Mouse (Mus musculus) macrophage (primary cell): ENCODE data around the gene Pkdcc. TPM values are rescaled to one million over a fixed set of nuclear protein-coding genes. Genes with fewer than 3 reads are reported as not detected.

Source experiments
- H3K27ac ChIP-seq: fragments of 350-480 bp; formaldehyde crosslinking; 2 replicates; pipeline ENCODE4 v1.9.0; 2021
- H3K36me3 ChIP-seq: fragments of 350-480 bp; formaldehyde crosslinking; 2 replicates; pipeline ENCODE4 v1.9.0; 2021; ENCODE audit errors: inconsistent target
- H3K4me3 ChIP-seq: fragments of 350-480 bp; formaldehyde crosslinking; 2 replicates; pipeline ENCODE4 v1.9.0; 2021; ENCODE audit errors: inconsistent target
- H3K79me2 ChIP-seq: fragments of 350-480 bp; formaldehyde crosslinking; 2 replicates; pipeline ENCODE4 v1.9.0; 2021; ENCODE audit errors: inconsistent target
- WGBS: methylation state at CpG from one replicate; pipeline ENCODE4 v1.1.7; 2026; ENCODE audit warnings: inconsistent platforms; ENCODE audit not compliant: missing documents; 5-methylcytosine and 5-hydroxymethylcytosine counted together
- polyA plus RNA-seq: library from polyadenylated mRNA; stranded (reverse); fragments of 250-400 nt; gene quantifications from 3 replicates; pipeline ENCODE4 v1.2.4, GENCODE M21; 2018; ENCODE audit warnings: inconsistent platforms

Pkdcc gene
- polyA plus RNA-seq, 1 experiment from 2014 or later, result 4.4 TPM

DNA sequence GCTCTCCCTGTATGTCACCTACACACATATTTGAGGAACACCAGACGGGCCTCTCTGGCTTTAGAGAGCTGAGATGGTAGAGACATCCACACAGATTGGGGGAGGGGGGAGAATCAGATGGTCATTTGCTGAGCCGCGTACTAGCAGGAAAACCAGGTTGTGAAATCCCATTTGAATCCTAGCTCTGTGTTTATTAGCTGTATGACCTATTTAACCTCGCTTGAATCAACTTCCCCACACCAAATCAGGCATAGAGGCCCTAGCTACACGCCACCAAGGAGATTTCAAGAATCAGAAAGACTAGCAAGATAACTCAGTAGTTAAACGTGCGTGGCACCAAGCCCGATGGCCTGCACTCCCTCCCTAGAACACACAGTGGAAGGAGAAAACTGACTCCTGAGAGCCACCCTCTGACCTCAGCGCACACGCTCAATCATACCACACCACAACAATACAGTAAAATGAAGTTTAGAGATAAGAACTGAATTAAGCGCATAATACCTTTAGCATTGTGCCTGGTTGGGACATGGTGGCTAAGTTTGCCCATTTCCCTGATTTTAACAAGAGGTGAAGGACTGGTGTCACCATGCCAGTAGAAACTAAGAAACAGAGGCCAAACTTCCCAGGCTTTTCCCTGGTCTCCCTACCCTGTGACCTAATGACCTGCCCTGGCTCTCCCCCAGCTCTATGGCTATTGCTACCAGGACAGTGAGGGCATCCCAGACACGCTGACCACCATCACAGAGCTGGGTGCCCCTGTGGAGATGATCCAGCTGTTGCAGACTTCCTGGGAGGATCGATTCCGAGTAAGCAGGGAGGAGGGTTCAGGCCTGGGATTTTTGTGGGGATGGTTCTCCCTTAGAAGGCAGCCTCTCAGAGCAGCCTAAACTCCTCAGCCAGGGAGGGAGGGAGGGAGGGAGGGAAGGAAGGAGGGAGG, 4.5 kb downstream of the Pkdcc start:
- WGBS, result 87% methylated on average over 14 of the region's 14 CpGs
- Histone ChIP-seq H3K36me3 (no peaks in the 10 kb centered on the region), H3K79me2 (no peaks in the 10 kb centered on the region), H3K4me3 (no peak overlapping the region), H3K27ac (no peak overlapping the region)

DNA sequence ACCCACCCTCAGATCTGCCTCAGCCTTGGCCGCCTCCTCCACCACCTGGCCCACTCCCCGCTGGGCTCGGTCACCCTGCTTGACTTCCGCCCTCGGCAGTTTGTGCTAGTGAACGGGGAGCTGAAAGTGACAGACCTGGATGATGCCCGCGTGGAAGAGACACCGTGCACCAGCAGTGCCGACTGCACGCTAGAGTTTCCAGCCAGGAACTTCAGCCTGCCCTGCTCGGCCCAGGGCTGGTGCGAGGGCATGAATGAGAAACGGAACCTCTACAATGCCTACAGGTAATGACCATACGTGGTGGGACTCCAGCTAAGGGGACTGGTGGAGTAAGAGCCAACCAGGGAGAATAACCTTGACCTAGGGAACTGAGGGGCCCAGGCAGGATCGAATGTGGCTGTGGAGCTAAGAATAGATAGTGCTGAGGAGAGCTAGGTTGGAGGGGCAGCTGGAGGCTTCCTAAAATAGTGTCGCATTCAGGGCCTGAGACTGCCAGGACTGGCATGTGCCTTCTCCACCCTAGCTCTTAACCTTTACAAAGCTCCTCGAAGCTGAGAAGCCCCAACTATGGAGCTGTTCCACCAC, 6.0 kb downstream of the Pkdcc start:
- 95% methylated on average over 18 of the region's 18 CpGs for WGBS
- Histone ChIP-seq H3K4me3 (no peak overlapping the region), H3K36me3 (no peaks in the 10 kb centered on the region), H3K79me2 (no peaks in the 10 kb centered on the region), H3K27ac (no peak overlapping the region)

DNA sequence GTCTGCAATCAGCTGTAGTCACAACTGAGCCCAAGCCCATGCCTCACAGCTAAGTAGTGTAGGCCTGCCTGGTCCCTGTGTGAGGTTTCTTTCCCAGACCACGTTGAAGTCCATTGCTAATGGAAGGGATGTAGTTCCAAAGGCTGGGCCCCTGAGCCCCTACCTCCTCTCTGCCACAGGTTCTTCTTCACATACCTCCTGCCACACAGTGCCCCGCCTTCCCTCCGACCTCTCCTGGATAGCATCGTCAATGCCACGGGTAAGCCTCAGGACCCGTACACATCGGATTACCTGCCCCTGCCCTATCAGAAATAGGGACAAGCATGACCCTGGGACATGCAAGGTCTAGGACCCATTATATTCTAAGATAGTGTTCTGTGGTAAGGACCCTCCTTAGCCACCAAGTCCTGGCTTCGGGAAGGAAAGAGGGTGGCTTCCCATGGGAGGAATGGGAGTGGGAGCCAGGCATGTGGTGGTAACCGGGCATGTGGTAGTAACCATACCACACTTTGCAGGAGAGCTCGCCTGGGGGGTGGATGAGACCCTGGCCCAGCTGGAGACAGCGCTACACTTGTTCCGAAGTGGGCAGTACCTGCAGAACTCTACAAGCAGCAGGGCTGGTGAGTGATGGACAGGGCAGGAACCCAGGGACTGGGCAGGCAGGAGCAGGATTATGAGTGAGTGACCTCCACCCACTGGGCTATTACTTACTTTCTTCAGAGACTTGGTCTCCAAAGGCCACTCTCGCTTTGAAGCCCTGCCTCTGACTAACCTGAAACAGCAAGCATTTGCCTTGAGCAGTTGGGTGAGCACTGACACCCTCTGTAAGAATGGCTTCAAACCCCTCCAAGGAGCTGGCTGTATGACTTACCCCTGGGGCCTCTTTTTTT, 6.8 kb downstream of the Pkdcc start:
- no peaks in the 10 kb centered on the region for H3K36me3 ChIP-seq
- H3K79me2 ChIP-seq, result no peaks in the 10 kb centered on the region
- no peak overlapping the region for H3K27ac ChIP-seq
- H3K4me3 ChIP-seq, result no peak overlapping the region
- 95% methylated on average over 13 of the region's 13 CpGs for WGBS

DNA sequence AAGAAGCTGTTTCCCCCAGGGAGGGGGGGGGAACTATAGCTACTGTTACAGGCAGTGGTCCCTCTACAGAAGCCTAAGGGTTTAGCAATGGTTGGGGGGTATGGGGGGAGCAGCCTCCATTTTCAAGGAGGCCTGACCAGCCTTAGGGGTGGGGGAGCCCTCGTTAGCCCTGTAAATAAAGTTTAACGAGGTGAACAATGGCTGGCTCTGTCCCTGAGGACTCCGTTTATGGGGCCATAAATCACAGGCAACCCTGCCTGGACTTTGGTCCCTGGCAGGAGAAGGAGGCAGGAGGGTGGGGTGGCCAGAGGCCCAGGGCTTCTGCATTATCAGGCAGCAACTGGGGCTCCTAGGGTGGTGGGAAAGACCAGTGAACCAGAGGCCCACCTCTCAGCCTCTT, 7.6 kb downstream of the Pkdcc start:
- Histone ChIP-seq H3K27ac (no peak overlapping the region), H3K79me2 (no peaks in the 10 kb centered on the region), H3K36me3 (no peaks in the 10 kb centered on the region), H3K4me3 (no peak overlapping the region)
- WGBS, result 92% methylated on average over 3 of the region's 3 CpGs

DNA sequence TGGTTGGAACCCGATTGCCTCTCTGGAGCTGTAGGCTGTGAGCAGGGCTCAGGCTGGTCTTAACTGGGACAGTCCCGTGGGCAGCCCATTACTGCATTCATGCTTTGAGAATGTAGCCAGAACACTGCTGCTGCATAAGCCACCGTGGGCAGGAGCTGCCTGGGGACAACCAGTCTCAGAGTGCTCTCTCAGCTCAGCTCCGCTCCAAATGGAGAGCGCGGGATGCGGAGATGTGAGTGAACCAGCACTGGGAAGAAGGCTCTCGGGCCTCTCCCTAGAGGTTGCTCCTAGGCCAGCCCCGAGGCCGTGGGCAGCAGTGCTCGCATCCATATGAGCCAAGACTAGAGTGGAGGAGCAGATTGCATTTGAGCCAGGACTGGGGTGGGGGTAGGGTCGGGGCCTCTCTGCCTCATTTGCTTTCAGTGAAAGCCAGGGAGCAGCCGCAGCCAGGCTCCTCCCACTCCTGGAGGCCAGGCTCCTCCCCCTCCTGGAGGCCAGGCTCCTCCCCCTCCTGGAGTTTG, 9.4 kb downstream of the Pkdcc start:
- WGBS, result 89% methylated on average over 13 of the region's 13 CpGs
- no peak overlapping the region for H3K4me3 ChIP-seq
- H3K36me3 ChIP-seq, result no peaks in the 10 kb centered on the region
- no peaks in the 10 kb centered on the region for H3K79me2 ChIP-seq
- no peak overlapping the region for H3K27ac ChIP-seq

DNA sequence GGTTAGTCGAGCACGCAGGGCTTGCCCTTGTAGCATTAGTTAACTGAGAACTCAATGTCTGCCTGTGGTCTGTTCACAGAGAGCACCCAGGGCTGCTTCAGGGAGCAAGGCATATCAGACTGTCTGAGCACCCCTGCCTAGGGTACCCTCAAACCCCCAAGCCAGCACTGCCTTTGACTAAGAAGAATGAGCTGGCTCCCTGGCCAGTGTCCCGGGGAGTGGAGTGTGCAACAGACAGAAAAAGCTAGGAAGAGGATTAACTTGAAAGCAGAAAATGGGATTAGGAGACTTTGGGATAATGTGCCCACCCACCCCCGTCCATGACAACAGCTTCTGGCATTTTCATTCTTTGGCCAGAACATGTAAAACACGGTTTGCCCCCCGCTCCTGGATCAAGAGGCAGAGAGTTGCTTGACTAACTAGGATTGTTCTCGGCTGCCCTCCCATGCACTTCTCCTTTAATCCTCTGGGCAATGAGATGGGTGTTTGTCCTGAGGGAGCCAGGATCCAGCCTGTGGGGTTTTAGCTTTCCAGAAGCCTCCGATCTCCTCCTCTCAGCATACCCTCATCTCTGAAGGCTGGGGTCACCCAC, 11.4 kb downstream of the Pkdcc start:
- 82% methylated on average over 7 of the region's 8 CpGs for WGBS

DNA sequence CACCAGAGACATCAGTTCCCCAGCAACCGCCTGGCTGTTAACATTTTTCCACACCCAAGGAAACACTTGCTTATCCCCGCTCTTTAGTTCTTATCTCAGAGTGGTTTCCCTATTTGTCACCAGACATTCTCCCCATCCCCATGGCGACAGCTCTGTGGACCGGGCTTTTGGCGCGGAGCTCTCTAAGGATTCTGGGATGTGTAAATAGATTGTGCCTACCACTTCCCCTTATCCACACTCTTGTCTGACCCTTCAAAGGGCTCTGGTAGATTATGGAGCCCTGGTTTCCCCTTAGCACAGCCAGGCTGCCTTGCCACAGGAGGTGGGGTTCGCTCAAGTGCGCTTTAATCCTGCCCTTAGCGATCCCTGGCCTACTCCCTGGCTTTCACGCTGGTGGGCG, 16.3 kb downstream of the Pkdcc start:
- no peaks in the 10 kb centered on the region for H3K36me3 ChIP-seq
- H3K4me3 ChIP-seq, result no peak overlapping the region
- no peaks in the 10 kb centered on the region for H3K79me2 ChIP-seq
- 92% methylated on average over 11 of the region's 11 CpGs for WGBS
- no peak overlapping the region for H3K27ac ChIP-seq

More for the DNA sequence above, 11.4 kb downstream of the Pkdcc start:
- Histone ChIP-seq H3K4me3 (no peak overlapping the region), H3K36me3 (no peaks in the 10 kb centered on the region), H3K79me2 (no peaks in the 10 kb centered on the region), H3K27ac (no peak overlapping the region)

DNA sequence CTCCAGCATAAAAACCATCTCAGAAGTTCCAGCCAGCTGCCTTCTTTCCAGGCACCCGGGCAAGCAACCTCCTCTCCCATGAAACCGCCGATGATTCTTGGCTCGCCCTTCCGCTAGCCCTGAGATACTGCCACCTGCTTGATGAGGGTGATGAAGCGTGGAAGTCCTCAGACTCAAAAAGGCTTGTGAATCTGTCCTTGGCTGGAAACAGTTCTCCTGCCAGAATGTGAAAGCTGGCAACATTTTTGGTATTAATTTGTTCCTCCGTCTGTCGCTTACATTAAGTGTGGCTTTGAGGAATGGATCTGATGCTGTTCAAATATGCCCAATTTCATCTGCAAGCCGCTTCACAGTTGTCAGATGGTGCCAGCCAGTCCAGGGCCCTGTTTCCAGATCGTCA, 20.1 kb downstream of the Pkdcc start:
- Histone ChIP-seq H3K27ac (no peak overlapping the region), H3K4me3 (no peak overlapping the region), H3K36me3 (no peaks in the 10 kb centered on the region), H3K79me2 (no peaks in the 10 kb centered on the region)
- WGBS, result 92% methylated on average over 10 of the region's 10 CpGs

DNA sequence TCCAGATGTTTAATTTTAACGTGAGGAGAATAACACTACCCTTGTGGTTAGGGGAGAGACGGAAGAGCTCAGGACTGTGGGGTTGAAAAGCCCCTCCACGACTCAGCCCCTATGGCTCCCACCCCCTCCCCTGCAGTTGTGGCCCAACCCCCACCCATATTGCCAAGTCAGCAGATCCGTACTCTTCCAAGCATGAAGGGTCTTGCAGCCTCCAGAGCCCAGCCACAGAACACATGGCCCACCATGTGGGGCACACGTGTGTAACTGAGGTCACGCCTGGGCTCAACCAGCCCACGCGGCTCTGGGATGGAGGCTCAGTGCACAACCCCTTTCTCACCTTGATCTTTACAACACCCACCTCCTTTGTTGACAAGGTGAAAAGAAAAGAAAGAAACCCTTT, 21.1 kb downstream of the Pkdcc start:
- H3K4me3 ChIP-seq, result no peak overlapping the region
- 89% methylated on average over 8 of the region's 8 CpGs for WGBS
- H3K36me3 ChIP-seq, result no peaks in the 10 kb centered on the region

DNA sequence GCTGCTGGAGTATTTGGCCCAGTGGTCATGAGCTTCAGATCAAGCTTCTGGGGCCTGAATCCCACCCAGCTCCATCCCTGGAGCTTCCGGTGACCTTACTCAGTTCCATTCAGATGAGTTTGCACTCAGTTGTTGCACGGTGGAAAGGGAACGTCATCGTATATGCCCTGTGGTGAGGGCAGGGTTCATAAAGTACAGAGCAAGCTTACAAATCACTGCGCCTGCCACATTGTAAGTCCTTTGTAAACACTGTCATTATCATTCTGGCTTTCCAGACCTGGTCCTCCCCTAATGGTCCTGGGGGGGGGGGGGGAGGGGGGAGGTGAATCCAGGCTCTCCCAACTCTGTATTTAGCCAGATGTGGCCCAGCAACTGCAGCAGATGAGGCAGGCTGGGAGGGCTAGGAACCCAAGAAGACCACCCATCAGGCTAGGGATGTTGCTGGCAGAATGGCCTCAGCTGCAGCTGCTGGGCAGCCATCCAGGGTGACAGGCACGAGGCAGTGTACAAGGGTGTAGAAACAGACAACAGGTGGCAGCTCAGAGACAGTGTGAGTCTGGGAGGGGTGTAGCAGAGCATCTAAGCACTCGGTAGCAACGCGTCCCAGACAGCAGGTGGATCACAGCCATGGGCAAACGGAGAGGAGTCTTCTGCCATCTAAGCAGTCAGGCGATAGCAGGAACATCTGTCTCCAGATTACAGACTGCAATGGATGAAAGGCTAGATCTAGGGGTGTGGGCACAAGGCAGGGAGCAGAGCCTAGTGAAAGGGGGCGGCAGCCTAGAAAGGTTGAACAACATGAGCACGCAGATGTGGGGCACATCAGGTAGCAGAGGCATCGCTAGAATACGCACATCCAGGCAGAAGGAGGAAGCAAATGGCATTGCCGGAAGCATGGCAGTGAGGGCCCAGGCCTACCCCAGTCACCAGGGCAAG, 23.3 kb downstream of the Pkdcc start:
- Histone ChIP-seq H3K79me2 (no peaks in the 10 kb centered on the region), H3K27ac (no peak overlapping the region), H3K4me3 (no peak overlapping the region), H3K36me3 (no peaks in the 10 kb centered on the region)
- WGBS, result 90% methylated on average over 16 of the region's 16 CpGs

More for the DNA sequence above, 21.1 kb downstream of the Pkdcc start:
- H3K79me2 ChIP-seq, result no peaks in the 10 kb centered on the region
- no peak overlapping the region for H3K27ac ChIP-seq

DNA sequence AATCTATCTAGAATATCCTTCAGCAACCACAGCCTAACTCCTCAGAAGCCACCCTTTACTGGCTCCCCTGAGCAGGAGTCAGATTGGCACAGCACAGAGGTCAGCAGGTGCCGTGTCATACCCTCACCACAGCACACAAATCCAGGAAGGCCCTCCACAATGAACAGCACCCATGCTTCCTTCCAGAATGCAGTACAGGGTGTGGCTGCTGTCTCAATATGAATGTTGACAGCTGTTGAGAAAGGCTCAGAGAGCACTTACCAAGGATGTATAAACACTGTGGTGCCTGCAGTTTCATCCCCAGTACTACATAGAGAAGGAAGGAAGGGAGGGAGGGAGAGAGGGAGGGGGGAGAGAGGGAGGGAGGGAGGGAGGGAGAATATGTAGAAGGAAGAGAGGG, 29.4 kb downstream of the Pkdcc start:
- WGBS, result 0% methylated on average over 1 of the region's 1 CpGs
- H3K4me3 ChIP-seq, result no peak overlapping the region

DNA sequence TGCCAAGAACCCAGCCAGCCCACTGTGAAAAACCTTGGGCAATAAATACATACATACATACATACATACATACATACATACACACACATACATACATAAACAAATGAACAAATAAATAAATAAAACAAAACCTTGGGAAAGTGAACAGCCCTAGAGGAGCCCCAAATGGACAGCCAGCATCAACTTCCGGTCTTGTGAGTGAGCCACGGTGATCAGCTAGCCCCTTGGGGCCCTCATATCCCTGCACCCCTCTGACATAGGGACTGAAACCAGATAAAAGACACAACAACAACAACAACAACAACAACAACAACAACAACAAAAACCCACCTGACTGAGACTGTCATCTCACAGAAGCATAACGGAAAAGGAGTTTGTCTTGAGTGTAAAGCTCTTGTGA, 30.4 kb downstream of the Pkdcc start:
- WGBS, result 78% methylated on average over 3 of the region's 3 CpGs
- Histone ChIP-seq H3K79me2 (no peaks in the 10 kb centered on the region), H3K36me3 (no peaks in the 10 kb centered on the region), H3K4me3 (no peak overlapping the region), H3K27ac (no peak overlapping the region)

More for the DNA sequence above, 29.4 kb downstream of the Pkdcc start:
- H3K79me2 ChIP-seq, result no peaks in the 10 kb centered on the region
- no peak overlapping the region for H3K27ac ChIP-seq
- no peaks in the 10 kb centered on the region for H3K36me3 ChIP-seq

DNA sequence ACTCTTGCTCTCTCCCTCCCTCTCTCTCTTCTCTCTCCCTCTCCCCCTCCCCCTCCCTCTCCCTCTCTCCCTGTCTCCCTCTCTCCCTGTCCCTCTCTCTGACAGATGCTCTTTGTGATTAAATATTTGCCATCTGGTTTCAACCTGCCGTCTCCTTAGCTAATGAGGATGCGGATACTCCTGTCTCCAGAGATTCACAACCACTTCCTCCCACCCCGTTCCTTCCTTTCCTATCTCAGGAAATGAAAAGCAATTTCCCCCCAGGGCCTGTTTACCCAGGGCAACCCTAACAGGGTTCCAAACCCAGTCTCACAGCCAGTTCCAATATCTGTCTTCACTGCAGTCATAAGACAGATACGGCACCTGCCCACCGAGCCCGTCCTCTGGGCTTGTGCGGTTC, 31.0 kb downstream of the Pkdcc start:
- H3K36me3 ChIP-seq, result no peaks in the 10 kb centered on the region
- H3K27ac ChIP-seq, result no peak overlapping the region
- 9% methylated on average over 7 of the region's 7 CpGs for WGBS
- H3K79me2 ChIP-seq, result no peaks in the 10 kb centered on the region
- H3K4me3 ChIP-seq, result no peak overlapping the region
